Mouse (Mus musculus) kidney, postnatal 25 days (tissue): ENCODE results near the gene Eif3m.

ENCODE experiments used
- DNase-seq, 2 experiments: peaks; one replicate each; pipeline ENCODE4 v3.0.0; 2021; ENCODE audit warnings: mixed read lengths in 2 of 2

Gene Eif3m

GRCm38 (mm10) chr2:105016192-105016966 lies 501 bp downstream of the Eif3m start:
- DNase-seq, result peak in 1 of 2 experiments; percentile 21

DNA sequence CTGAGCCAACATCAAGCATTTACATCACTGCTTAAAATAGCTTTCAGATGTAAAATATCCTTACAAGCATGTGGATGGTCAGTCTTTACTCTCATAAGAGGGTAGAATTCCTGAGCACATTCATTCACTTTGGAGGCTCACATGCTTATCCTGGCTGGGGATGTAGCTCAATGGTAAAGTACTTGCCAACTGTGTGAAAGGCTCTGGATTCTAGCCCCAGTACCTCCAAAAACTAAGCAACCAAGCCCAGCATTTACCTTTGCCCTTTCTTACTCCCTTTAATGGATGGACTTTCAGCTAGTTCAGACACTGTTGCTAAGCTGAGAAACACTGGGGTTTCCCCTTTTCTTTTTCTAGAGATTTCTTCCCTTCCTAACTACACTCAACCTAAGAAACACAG lies 9.6 kb downstream of the Eif3m start:
- DNase-seq, result no peak

DNA sequence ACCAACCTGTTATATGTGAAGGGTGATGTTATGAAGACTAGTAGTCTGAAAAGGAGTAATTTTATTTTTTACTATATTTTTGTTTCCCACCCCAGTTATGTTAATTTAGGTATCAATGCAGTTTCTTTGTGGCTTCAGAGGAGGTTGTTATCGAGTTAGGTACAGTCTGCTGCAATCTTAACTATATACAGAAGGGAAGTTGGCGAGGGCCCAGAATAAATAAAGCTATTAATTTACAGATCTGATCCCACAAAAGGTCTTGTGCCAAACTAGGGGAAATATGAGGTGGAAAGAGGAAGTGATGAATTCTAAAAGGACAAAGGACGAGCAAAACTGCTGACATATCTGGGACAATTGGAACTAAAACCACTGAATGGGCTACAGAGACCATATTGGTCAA lies 20.7 kb downstream of the Eif3m start:
- no peak for DNase-seq

DNA sequence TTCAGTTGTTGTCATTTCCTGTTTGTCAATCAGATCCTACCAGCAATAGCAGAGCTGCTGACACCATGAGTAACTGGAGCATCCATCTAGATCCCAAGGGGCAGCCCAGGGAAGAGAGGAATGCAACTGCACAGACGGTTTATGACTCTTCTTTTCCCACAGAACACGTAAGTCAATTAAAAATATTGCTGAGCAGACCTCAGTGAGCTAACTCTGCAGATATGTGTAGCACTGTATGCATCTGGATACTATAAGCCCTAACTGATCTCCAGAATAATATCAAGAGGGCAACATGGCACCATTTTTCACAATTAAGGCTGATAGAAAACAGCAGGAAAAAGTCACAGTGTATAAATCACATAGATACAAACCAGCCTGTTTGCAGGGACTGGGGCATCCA lies 22.4 kb downstream of the Eif3m start:
- DNase-seq, result no peak

DNA sequence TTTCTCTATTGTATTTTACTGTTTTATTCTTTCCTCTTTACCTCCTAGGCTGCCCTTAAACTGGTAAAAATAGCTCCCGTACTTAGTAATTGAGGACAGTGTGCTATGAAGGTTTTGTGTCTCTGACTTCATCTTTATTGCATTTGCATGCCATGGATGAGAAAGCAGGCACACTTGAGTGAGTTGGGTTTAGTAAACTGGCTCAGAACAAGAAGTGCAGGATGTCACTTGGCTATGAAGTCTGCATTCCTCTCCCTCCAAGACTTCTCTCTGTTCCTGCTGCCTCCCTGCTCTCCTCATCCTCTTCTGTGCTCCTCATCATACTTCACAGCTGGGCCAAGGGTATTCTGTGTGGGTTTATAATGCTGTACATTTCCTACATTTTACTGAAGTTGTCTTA lies 27.9 kb downstream of the Eif3m start:
- no peak for DNase-seq

- no peak for DNase-seq
Observed at GRCm38 (mm10) chr2:104985796-104986195, 31.1 kb downstream of the Eif3m start.

DNA sequence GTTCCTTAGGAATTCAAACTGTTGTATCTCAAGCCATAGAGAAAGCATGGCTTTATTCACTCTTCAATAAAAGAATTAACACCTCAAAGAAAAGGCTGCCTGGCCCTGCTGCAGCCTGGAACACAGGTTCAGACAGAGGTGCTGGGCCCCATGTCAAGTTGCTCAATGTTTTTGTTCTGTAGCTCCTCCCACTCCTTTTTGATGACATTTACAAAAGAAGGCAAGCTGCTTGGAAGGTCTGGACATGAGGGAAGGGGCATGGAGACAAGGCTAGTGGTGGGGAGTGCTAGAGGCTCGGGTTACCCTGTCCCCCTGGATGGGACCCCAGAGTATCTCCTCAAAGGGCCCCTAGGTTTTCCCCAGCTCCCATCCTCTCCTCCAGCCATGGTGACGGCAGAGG lies 35.2 kb downstream of the Eif3m start:
- no peak for DNase-seq

DNA sequence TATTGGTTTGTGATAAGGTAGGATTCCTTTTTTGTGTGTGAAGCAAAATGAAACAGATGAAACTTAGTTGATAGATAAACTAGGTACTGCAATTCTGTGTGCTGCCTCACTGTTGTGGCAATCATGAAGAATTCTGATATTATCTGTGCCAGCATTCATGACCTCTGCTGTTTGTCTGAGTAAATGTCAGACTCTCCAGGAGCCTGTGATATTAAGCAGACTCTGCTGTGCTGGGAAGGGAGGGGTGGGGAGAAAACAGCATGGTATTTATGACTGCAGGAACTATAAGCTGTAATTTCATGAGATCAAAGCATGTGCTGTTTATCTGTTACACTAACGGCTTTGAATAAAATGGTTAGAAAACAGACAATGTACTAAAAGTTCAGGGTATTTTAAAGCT lies 52.4 kb downstream of the Eif3m start:
- no peak for DNase-seq
